Mouse (Mus musculus) cerebellum, adult 2 months (tissue): ENCODE data around the gene Ankrd6. TPM values are rescaled to one million over a fixed set of nuclear protein-coding genes. Genes with fewer than 3 reads are reported as not detected.

Experiments used
- DNase-seq, 2 experiments: peaks; one replicate each; pipeline ENCODE4 v3.0.0; 2021
- H3K27ac ChIP-seq: fragments of 200-500 bp; 2 replicates; pipeline ENCODE4 v1.5.1; 2012; ENCODE audit warnings: low read length, control low read depth, inconsistent platforms; ENCODE audit not compliant: insufficient read depth
- H3K27me3 ChIP-seq: fragments of 200-500 bp; 2 replicates; pipeline ENCODE4 v1.6.1; 2012; ENCODE audit warnings: inconsistent platforms, mild to moderate bottlenecking, low read length, moderate library complexity; ENCODE audit not compliant: control insufficient read depth, insufficient read depth
- H3K4me1 ChIP-seq: fragments of 200-500 bp; 2 replicates; pipeline ENCODE4 v1.6.1; 2011; ENCODE audit warnings: low read length; ENCODE audit not compliant: control insufficient read depth, insufficient read depth
- H3K4me3 ChIP-seq: fragments of 200-500 bp; replicated peaks from 2 replicates; pipeline ENCODE3; 2011; ENCODE audit warnings: mild to moderate bottlenecking, low read depth, low read length, control low read depth; ENCODE audit not compliant: insufficient read depth
- CTCF ChIP-seq: fragments of 200-500 bp; IDR thresholded peaks from 2 replicates; pipeline ENCODE4 v1.5.1; 2011; ENCODE audit warnings: low read depth, mild to moderate bottlenecking, control low read depth, low read length, moderate library complexity, borderline replicate concordance; ENCODE audit not compliant: insufficient read depth
- POLR2A ChIP-seq: fragments of 200-500 bp; IDR thresholded peaks from 2 replicates; pipeline ENCODE4 v1.6.1; 2011; ENCODE audit warnings: low read length, control low read depth, borderline replicate concordance; ENCODE audit not compliant: insufficient read depth
- WGBS: fragments of 180-500 bp; shearing (Covaris S2); methylation state at CpG from one replicate; pipeline ENCODE4 v1.1.7; 2018; 5-methylcytosine and 5-hydroxymethylcytosine counted together
- polyA plus RNA-seq: library from polyadenylated mRNA; depleted of rRNA; stranded (reverse); fragments of >200 nt; gene quantifications from 2 replicates; pipeline ENCODE4 v1.2.3, GENCODE M21; 2012

The Ankrd6 gene
- polyA plus RNA-seq, 1 experiment: 9.4 TPM

DNA sequence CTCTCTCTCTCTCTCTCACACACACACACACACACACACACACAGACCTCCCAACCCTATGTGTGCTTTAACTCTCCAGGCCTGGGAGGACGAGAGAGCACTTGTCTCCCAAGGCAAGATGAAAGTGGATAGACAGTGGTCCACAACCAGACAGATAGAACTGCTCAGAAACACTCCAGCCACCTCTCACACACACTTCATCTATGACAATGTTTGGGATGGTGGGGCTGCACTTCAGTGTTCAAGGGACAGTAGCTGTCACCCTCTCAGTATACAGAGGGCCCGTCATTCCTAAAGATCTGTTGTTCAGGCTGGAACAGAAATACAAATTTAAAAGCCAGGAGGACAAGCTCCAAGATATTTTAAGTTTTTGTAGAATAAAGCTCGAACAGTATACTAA, 43.0 kb downstream of the Ankrd6 start:
- 97% methylated on average over 3 of the region's 3 CpGs for WGBS
- Histone ChIP-seq H3K27me3 (no peaks in the 10 kb centered on the region), H3K27ac (no peak overlapping the region), H3K4me1 (no peaks in the 10 kb centered on the region), H3K4me3 (no peak overlapping the region)
- DNase-seq: no peak
- TF ChIP-seq POLR2A: no peak

DNA sequence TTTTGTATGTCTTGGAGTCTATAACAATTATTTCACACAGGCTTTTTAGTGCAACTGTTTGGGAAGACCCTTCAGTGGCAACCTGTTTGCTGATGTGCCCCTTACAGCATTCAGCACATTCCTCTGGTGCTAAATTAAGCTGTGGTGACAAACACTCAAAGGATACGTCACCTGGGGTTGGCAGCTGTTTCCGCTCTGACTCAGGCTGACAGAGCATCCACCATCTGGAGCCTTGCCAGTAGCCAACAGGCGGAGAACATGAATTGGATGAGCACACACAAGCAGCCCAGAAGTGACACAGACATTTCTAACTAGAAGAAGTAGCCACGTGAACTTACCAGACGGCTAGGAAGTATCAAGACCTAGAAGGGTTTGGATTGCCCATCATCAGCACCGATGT, 44.0 kb downstream of the Ankrd6 start:
- no peak overlapping the region for H3K4me3 ChIP-seq
- TF ChIP-seq CTCF (no peak), POLR2A (no peak)
- 25% methylated on average over 6 of the region's 6 CpGs for WGBS

DNA sequence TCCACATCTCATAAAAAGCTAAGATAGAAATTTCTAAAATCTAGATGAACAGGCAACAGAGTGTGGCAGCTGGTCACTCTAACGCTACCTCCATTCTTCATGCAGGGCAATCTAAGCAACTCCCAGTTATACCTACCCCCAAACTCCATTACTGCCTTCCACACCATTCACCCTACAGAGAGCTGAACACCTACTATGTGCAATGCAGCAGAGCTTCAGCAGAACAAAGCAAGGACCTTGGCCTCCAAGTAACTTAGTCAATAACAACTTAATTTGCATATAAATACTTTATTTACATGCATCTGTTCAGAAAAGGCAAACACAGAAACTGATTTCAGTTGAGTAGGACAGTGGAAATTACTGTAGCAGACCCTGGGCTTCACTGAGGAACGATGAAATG, 44.7 kb downstream of the Ankrd6 start:
- no peak for DNase-seq
- Histone ChIP-seq H3K27me3 (no peaks in the 10 kb centered on the region), H3K4me3 (no peak overlapping the region), H3K27ac (no peak overlapping the region), H3K4me1 (no peaks in the 10 kb centered on the region)
- 95% methylated on average over 2 of the region's 2 CpGs for WGBS
- TF ChIP-seq CTCF (no peak), POLR2A (no peak)

More for the DNA sequence above, 44.0 kb downstream of the Ankrd6 start:
- Histone ChIP-seq H3K4me1 (no peaks in the 10 kb centered on the region), H3K27ac (no peak overlapping the region), H3K27me3 (no peaks in the 10 kb centered on the region)
- peak; percentile 18 to 29 for DNase-seq

DNA sequence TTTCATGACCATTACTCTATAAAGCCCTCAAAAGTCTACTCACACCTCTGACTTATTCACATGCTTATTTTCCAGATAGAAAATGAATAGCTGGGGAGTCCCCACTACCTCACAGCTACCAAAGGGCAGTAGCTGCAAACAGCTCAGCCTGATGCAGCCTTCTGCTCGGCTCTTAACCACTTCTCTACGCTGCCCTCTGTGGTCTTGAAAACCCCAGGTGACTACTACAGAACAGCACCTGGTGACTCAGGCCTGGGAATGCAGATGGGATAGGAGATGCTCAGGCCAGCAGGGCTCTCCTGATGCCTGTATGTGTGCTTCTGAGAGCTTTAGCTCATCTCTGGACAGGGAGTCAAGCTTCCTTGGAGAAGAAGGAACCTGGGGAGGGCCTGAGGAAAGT, 45.3 kb downstream of the Ankrd6 start:
- Histone ChIP-seq H3K27ac (no peak overlapping the region), H3K4me1 (no peaks in the 10 kb centered on the region), H3K27me3 (no peaks in the 10 kb centered on the region), H3K4me3 (no peak overlapping the region)
- DNase-seq: no peak
- WGBS: 89% methylated on average over 2 of the region's 2 CpGs
- TF ChIP-seq POLR2A: no peak
- no peak for TF ChIP-seq CTCF

DNA sequence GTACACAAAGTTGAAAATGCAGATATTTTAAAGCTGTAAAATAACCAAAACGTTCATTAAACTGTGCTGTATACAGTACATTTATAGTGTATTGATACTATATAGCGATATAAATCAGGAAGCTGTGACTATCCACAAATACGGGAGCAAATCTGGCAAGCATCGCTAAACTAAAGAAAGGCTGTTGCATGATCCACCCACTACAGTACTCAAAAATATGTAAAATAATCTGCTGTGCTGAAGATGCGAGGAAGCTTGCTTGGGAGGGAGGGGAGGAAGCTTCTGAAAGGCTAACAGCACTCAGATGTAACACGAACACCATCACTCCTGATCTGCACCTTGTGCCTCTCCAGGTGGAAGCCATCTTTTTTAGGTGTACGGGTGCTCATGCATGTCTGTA, 46.8 kb downstream of the Ankrd6 start:
- Histone ChIP-seq H3K27ac (no peak overlapping the region), H3K4me3 (no peak overlapping the region), H3K27me3 (no peaks in the 10 kb centered on the region), H3K4me1 (no peaks in the 10 kb centered on the region)
- 86% methylated on average over 7 of the region's 7 CpGs for WGBS
- TF ChIP-seq POLR2A (no peak), CTCF (no peak)
- no peak for DNase-seq

DNA sequence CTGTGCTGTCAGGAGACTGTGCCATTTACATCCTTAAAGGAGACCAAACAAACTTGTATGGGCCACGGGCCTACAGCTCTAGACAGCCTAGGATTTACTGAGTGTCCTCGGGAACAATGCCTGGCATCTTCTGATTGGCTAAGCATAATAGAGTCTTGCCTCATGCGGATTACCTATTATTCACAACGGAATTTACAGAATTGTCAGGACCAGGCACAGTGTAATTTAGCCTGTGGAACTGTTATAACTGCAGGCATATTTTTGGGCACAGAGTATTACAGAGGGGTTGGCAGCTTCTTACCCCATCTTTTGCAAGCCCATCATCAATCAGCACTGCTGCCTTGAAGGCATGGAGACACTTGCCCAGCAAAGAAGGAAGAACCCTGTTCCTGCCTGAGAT, 51.6 kb downstream of the Ankrd6 start:
- Histone ChIP-seq H3K4me3 (no peak overlapping the region), H3K27ac (no peak overlapping the region), H3K4me1 (no peaks in the 10 kb centered on the region; the same call in 1 of the 2 replicates), H3K27me3 (no peaks in the 10 kb centered on the region)
- 48% methylated on average over 4 of the region's 4 CpGs for WGBS
- no peak for TF ChIP-seq POLR2A
- no peak for TF ChIP-seq CTCF
- DNase-seq: no peak

DNA sequence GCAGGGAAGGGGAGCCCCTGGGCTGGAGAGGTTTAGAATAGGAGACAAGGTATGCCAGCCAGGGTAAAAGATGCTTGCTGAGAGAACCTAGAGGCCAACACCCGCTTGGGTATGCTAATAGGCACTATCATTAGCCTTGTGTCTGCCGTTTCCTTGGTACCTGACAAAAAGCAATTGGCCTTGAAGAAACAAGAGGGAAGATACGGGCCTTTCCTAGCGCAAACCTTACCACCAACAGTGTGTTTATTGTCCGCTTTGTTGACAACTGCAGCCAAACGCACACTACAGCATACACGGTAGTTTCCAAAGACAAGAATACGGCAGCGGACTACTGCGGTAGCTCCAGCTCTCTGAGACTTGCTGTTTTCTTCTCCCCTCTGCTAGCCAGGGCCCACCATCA, 59.3 kb downstream of the Ankrd6 start:
- no peak for TF ChIP-seq POLR2A
- no peak for TF ChIP-seq CTCF
- no peaks in the 10 kb centered on the region; the same call in 1 of the 2 replicates for H3K4me1 ChIP-seq
- no peaks in the 10 kb centered on the region for H3K27me3 ChIP-seq
- H3K4me3 ChIP-seq: no peak overlapping the region
- no peak for DNase-seq
- no peak overlapping the region for H3K27ac ChIP-seq
- 95% methylated on average over 10 of the region's 10 CpGs for WGBS

DNA sequence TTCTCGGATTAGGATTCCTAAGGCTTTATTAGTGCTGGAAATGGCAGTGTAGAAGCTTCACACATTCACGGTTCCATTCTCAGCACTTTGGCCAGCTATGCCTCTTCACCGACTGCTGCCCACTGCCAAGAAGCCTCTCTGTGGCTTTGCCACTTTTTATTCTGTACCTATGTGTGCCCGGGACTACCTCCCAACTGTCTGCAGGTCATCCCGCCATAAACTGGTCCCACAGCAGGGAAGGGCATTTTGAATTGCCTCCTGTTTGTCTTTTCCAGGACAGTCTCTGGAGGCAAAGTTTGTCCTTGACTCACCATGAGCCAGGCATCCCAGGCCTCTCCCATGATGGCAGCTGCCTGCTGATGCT, 59.9 kb downstream of the Ankrd6 start:
- no peak overlapping the region for H3K27ac ChIP-seq
- TF ChIP-seq POLR2A: no peak
- TF ChIP-seq CTCF: no peak
- no peak for DNase-seq
- 70% methylated on average over 5 of the region's 5 CpGs for WGBS
- H3K4me1 ChIP-seq: no peaks in the 10 kb centered on the region; the same call in 1 of the 2 replicates
- H3K27me3 ChIP-seq: no peaks in the 10 kb centered on the region
- no peak overlapping the region for H3K4me3 ChIP-seq
